Mouse (Mus musculus): ENCODE data around the gene Serpine1. TPM values are rescaled to one million over a fixed set of nuclear protein-coding genes. Genes with fewer than 3 reads are reported as not detected.
"Not testable (repeated sequence)": the region's sequence is repeated elsewhere in the genome, so short reads cannot be mapped to it uniquely, and the experiment has no call there.

The Serpine1 gene
- polyA plus RNA-seq (2012; ENCODE audit: insufficient read depth, insufficient read length, missing spikeins) = 4.1 and 9.6 TPM in 2 replicates

- Histone ChIP-seq H3K4me1 (ENCODE audit: control insufficient read depth, insufficient read depth, insufficient read length, low read length) (peaks cover 20% of the 10 kb centered on the region), H3K27ac (replicated peaks; ENCODE audit: low read depth, low read length) (peak within 1 kb of the TSS; percentile 97), H3K4me3 (ENCODE audit: insufficient read depth, low read depth, low read length) (peak within 1 kb of the TSS; percentile 43)
These were observed at the start of gene Serpine1 for GRCm38 (mm10) chr5:137072079-137072960. Gene Serpine1, minus strand, starts transcription at chr5:137072268.

- H3K4me1 ChIP-seq (ENCODE audit: control insufficient read depth, insufficient read depth, insufficient read length, low read length) = peaks cover 4% of the 10 kb centered on the region
- H3K27ac ChIP-seq (replicated peaks; ENCODE audit: low read depth, low read length) = no peak overlapping the region
- no peak overlapping the region for H3K4me3 ChIP-seq (ENCODE audit: insufficient read depth, low read depth, low read length)
These were observed 49.2 kb upstream of the Serpine1 start for GRCm38 (mm10) chr5:137121280-137121679.

DNA sequence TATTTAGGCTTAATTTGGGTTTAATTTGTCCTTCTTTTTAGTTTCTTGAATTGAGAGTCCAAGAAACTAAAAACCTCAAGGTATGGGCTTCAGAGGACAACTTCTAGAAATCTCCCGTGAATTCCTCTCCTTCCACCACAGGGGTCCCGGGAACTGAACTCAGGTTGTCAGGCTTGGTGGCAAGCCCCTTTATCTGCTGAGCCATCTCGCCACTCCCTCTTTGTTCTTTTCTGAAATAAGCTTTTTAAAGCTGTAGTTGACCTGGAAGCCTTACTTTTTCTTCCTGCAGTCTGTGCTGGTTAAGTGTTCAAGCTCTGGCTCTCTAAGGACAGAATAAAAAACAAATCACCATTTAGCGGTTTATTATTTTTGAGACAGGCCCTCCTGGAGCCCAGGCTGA, 46.8 kb upstream of the Serpine1 start:
- no peak overlapping the region for H3K27ac ChIP-seq (replicated peaks; ENCODE audit: low read depth, low read length)

GRCm38 (mm10) chr5:137117994-137118393, 45.9 kb upstream of the Serpine1 start:
- not testable (repeated sequence) for H3K4me1 ChIP-seq (ENCODE audit: control insufficient read depth, insufficient read depth, insufficient read length, low read length); H3K27ac ChIP-seq (replicated peaks; ENCODE audit: low read depth, low read length); H3K4me3 ChIP-seq (ENCODE audit: insufficient read depth, low read depth, low read length)

More for the DNA sequence above, 46.8 kb upstream of the Serpine1 start:
- Histone ChIP-seq H3K4me3 (ENCODE audit: insufficient read depth, low read depth, low read length) (no peak overlapping the region), H3K4me1 (ENCODE audit: control insufficient read depth, insufficient read depth, insufficient read length, low read length) (peaks cover 9% of the 10 kb centered on the region)

DNA sequence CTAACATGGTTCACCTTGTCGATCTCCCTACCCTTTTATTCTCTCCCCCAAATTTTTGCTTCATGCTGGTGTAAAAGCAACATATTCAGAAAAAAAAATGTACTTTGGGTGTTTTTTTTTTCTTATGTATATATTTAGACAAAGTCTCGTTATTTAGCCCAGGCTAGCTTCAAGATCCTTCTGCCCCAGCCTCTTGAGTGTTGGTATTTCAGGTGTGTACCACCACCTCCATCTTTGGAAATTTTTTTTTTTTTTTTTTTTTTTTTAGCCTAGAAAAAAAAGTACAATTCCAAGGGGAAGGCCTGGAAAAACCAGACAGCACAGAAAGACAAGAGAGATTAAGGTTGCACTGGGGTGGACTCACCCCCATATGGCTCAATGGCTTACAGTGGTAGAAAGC, 44.9 kb upstream of the Serpine1 start:
- Histone ChIP-seq H3K4me3 (ENCODE audit: insufficient read depth, low read depth, low read length) (no peak overlapping the region), H3K4me1 (ENCODE audit: control insufficient read depth, insufficient read depth, insufficient read length, low read length) (peaks cover 9% of the 10 kb centered on the region), H3K27ac (replicated peaks; ENCODE audit: low read depth, low read length) (no peak overlapping the region)

DNA sequence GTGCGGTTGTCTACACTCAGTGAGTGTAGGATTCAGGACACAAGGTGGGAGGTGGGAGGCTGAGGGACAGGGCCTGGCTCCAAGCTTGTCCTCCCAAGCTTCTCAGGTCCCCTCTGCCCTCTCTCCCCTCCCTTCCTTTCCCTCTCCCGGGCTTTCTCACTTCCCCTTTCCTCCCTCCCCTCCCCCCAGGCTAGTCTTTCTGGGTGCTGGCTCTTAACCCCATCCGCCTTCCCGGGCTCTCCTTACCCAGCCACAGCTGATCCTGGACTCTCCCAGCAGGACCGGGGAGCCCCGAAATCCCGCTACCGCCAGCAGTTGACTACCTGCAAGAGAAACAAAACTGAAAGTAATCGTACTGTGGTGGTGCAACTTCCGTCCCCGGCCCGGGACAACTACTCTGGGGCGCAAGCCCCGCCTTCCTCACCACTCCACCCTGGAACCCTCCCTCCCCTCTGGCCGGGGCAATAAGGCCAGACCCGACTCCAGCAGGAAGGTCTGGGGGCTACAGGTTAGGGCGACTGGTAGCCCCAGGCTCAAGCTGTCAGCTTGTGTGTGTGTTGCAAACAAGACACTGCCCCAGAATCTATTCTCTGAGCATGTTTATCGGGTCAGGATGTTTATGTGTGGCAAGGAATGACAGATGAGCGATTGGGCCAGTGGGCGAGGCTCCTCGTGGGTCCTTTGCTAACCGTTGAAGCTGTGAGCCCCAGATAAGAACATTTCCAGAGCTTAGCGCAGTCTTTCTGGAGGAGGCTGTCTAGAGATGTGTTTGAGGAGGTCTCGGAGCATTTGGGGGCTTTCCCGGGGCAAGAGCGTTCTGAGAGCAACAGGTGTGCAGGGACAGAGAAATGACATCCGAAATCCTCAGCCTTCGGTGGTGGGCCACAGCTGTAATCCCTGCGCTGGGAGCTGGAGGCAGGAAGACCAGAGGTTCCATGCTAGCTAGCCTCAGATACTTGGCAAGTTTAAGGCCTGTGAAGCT, 44.1 kb upstream of the Serpine1 start, which contains the start of gene Trim56:
Gene Trim56 (minus strand): TSS at position 344 of the 982 bp plus-strand sequence.
- Histone ChIP-seq H3K4me1 (ENCODE audit: control insufficient read depth, insufficient read depth, insufficient read length, low read length) (peaks cover 9% of the 10 kb centered on the region), H3K4me3 (ENCODE audit: insufficient read depth, low read depth, low read length) (peak within 1 kb of the TSS; percentile 89), H3K27ac (replicated peaks; ENCODE audit: low read depth, low read length) (peak within 1 kb of the TSS; percentile 91)

GRCm38 (mm10) chr5:137114891-137115561, 43.0 kb upstream of the Serpine1 start:
- Histone ChIP-seq H3K27ac (replicated peaks; ENCODE audit: low read depth, low read length) (peak overlapping the region; percentile 79), H3K4me3 (ENCODE audit: insufficient read depth, low read depth, low read length) (peak overlapping the region; percentile 89), H3K4me1 (ENCODE audit: control insufficient read depth, insufficient read depth, insufficient read length, low read length) (peaks cover 9% of the 10 kb centered on the region)

- Histone ChIP-seq H3K4me1 (ENCODE audit: control insufficient read depth, insufficient read depth, insufficient read length, low read length) (peaks cover 9% of the 10 kb centered on the region), H3K4me3 (ENCODE audit: insufficient read depth, low read depth, low read length) (no peak overlapping the region), H3K27ac (replicated peaks; ENCODE audit: low read depth, low read length) (no peak overlapping the region)
These were observed 39.7 kb upstream of the Serpine1 start for GRCm38 (mm10) chr5:137111542-137112408.

GRCm38 (mm10) chr5:137110863-137111262, 38.8 kb upstream of the Serpine1 start:
- H3K4me1 ChIP-seq (ENCODE audit: control insufficient read depth, insufficient read depth, insufficient read length, low read length) = peaks cover 5% of the 10 kb centered on the region
- no peak overlapping the region for H3K4me3 ChIP-seq (ENCODE audit: insufficient read depth, low read depth, low read length)
- H3K27ac ChIP-seq (replicated peaks; ENCODE audit: low read depth, low read length) = no peak overlapping the region

DNA sequence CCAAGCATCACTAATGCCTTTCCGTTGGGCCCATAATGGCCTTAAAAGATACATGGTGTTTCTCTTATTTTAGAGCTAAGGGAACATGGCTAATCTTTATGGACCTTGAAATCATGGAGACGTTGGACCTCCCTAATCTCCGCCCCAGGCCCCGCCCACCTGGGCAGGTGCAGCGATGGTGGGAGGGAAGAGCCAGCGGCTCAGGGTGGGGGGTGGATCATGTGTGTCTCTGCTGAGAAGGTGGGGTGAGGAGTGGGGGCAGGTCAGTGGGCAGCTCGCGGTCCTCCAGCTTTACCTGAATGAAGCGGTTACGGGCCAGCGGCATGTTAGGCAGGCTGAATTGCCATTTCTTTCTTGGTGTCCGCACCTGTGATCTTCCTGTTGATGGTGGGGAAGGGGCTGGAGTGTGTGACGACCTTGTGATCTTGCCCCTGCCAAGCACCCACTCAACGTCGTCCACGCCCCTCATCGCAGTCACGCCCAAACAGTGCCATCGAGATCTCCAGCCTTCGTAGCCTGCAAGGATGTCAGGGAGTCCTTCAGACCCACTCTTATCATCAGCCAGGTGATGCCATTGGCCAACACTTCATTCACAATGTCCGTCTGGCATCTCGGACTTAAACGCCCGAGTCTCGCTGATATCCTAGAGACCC, 38.0 kb upstream of the Serpine1 start:
- no peak overlapping the region for H3K27ac ChIP-seq (replicated peaks; ENCODE audit: low read depth, low read length)
- H3K4me1 ChIP-seq (ENCODE audit: control insufficient read depth, insufficient read depth, insufficient read length, low read length) = peaks cover 3% of the 10 kb centered on the region
- no peak overlapping the region for H3K4me3 ChIP-seq (ENCODE audit: insufficient read depth, low read depth, low read length)

DNA sequence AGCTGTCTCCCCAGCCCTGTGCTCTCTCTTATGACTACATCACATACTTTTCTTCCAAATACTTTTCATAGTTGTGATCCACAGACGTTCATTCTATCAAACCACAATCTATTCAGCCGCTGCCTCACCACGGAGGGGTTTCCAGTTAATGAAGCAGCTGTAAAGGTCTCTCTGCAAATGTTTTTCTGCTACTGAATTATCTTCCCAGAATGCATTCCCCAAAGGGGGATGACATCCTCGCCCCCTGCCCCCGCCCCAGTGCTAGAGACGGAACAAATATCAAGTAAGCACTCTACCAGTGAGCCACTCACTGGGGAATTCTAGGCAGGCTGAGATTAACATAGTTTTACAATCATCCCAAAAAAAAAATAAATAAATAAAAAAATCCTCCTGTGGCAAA, 36.0 kb upstream of the Serpine1 start:
- no peaks in the 10 kb centered on the region; the same call in 1 of the 2 replicates for H3K4me1 ChIP-seq (ENCODE audit: control insufficient read depth, insufficient read depth, insufficient read length, low read length)
- no peak overlapping the region for H3K27ac ChIP-seq (replicated peaks; ENCODE audit: low read depth, low read length)
- no peak overlapping the region for H3K4me3 ChIP-seq (ENCODE audit: insufficient read depth, low read depth, low read length)

DNA sequence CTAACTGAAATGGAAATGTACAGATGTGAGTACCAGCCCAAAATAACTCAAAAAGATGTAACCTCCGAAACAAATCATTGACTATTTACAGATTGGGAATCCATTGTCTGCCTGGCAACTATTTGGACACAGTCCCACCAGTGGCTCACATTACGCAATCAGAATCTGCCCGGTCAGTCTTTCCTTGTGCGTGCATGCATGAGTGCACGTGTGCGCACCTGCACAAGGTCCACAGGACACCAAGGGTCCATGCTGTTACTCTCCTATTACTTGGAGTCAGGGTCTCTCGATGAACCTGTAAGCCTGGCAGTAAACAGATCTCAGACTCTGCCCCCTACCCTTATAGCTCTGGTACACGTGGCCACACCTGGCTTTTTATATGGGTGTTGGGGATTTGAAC, 35.6 kb upstream of the Serpine1 start:
- Histone ChIP-seq H3K4me3 (ENCODE audit: insufficient read depth, low read depth, low read length) (no peak overlapping the region), H3K27ac (replicated peaks; ENCODE audit: low read depth, low read length) (no peak overlapping the region), H3K4me1 (ENCODE audit: control insufficient read depth, insufficient read depth, insufficient read length, low read length) (no peaks in the 10 kb centered on the region; the same call in 1 of the 2 replicates)

DNA sequence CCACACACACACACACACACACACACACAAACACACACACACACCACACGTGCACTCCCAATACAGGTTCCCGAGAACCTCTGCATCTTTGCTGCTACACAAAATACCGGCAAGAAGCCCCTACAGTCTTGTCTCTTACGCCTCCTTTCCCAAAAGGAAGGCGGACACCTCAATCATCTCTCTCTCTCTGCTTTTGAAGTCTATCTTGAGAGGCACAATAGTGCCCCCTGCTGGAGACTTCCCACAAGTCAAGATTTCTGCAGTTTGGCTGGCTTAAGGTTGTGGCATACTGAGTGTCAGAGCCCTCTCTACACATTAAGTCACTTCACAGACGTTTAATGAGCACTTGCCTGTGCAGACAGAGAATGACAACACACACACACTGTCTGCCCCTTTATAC, 35.0 kb upstream of the Serpine1 start:
- Histone ChIP-seq H3K4me1 (ENCODE audit: control insufficient read depth, insufficient read depth, insufficient read length, low read length) (no peaks in the 10 kb centered on the region; the same call in 1 of the 2 replicates), H3K4me3 (ENCODE audit: insufficient read depth, low read depth, low read length) (no peak overlapping the region), H3K27ac (replicated peaks; ENCODE audit: low read depth, low read length) (no peak overlapping the region)

All from brown adipose tissue, adult 24 weeks (tissue).